Mouse (Mus musculus) neural tube, embryonic 13.5 days (tissue): ENCODE measurements around the gene Ttc21b. TPM values are rescaled to one million over a fixed set of nuclear protein-coding genes. Genes with fewer than 3 reads are reported as not detected.
A peak's percentile ranks its signal among the peaks of the same experiment; 100 is the strongest.

Experiments
- ATAC-seq: fragments of 200-750 bp; cut with Nextera tagmentation; 2 replicates; pipeline ENCODE4 v1.8.0; 2017; ENCODE audit warnings: low read depth, mild to moderate bottlenecking, moderate TSS enrichment, moderate library complexity
- H3K27ac ChIP-seq: fragments of 300-500 bp; sonication (generic); replicated peaks from 2 replicates; pipeline ENCODE4 v1.5.1; 2015; ENCODE audit warnings: moderate library complexity, mild to moderate bottlenecking, inconsistent platforms
- H3K27me3 ChIP-seq: fragments of 300-500 bp; sonication (generic); 2 replicates; pipeline ENCODE4 v1.6.1; 2015; ENCODE audit warnings: mild to moderate bottlenecking, inconsistent platforms
- H3K36me3 ChIP-seq: fragments of 300-500 bp; sonication (generic); 2 replicates; pipeline ENCODE4 v1.6.1; 2015; ENCODE audit warnings: mild to moderate bottlenecking, inconsistent platforms
- H3K4me1 ChIP-seq: fragments of 300-500 bp; sonication (generic); replicated peaks from 2 replicates; pipeline ENCODE4 v1.6.1; 2015; ENCODE audit warnings: inconsistent platforms
- H3K4me2 ChIP-seq: fragments of 300-500 bp; sonication (generic); 2 replicates; pipeline ENCODE4 v1.6.1; 2015; ENCODE audit warnings: inconsistent platforms, mild to moderate bottlenecking, moderate library complexity
- H3K4me3 ChIP-seq: fragments of 300-500 bp; sonication (generic); 2 replicates; pipeline ENCODE4 v1.5.1; 2015; ENCODE audit warnings: mild to moderate bottlenecking, inconsistent platforms
- H3K9ac ChIP-seq: fragments of 300-500 bp; sonication (generic); 2 replicates; pipeline ENCODE4 v1.6.1; 2015; ENCODE audit warnings: moderate library complexity, mild to moderate bottlenecking, inconsistent platforms
- H3K9me3 ChIP-seq: fragments of 300-500 bp; sonication (generic); 2 replicates; pipeline ENCODE4 v1.6.1; 2016; ENCODE audit warnings: inconsistent platforms
- WGBS: fragments of 180-500 bp; shearing (Covaris S2); methylation state at CpG from one replicate; pipeline ENCODE4 v1.1.7; 2015; 5-methylcytosine and 5-hydroxymethylcytosine counted together
- polyA plus RNA-seq: library from polyadenylated mRNA; unstranded; fragments of >200 nt; fragmentation: Nextera tagmentation; extraction: Ambion mirVana; gene quantifications from 2 replicates; pipeline ENCODE4 v1.2.1, GENCODE M21; 2015

The Ttc21b gene
- polyA plus RNA-seq, 1 experiment from 2014 or later, result 11.7 TPM

- no peak overlapping the region for H3K27ac ChIP-seq
- no peaks in the 10 kb centered on the region for H3K27me3 ChIP-seq
- 94% methylated on average over 8 of the region's 8 CpGs for WGBS
Measured at GRCm38 (mm10) chr2:66165025-66165424, 91.4 kb downstream of the Ttc21b start.

GRCm38 (mm10) chr2:66158140-66158915 lies 98.1 kb downstream of the Ttc21b start:
- 73% methylated on average over 7 of the region's 7 CpGs for WGBS

More at GRCm38 (mm10) chr2:66165025-66165424, 91.4 kb downstream of the Ttc21b start:
- no peak for ATAC-seq
- Histone ChIP-seq H3K9me3 (no peaks in the 10 kb centered on the region), H3K4me1 (no peaks in the 10 kb centered on the region), H3K4me3 (no peak overlapping the region), H3K36me3 (no peaks in the 10 kb centered on the region), H3K9ac (no peak overlapping the region), H3K4me2 (no peak overlapping the region)

DNA sequence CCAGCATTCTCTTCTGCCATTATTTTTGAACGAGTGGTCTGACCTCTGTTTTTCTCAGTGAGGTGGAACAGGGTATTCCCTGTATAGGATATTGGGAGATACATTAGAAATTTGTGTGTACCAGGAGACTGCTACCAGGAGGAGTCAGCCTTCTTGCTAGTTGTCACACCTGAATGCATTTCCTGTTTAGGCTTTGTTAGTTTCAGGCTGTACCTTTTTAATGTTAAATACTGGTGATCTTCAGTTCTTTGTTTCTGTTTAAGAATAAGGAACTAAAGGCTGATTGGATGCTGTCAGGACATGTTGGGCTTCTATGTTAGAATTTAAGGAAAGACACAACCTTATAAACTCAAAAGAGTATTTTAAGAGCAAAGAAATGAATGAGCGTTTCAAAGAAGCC lies 105.0 kb downstream of the Ttc21b start:
- Histone ChIP-seq H3K27ac (no peak overlapping the region), H3K4me3 (no peak overlapping the region), H3K36me3 (no peaks in the 10 kb centered on the region), H3K9me3 (no peaks in the 10 kb centered on the region), H3K4me1 (peaks cover 10% of the 10 kb centered on the region), H3K4me2 (no peak overlapping the region), H3K27me3 (no peaks in the 10 kb centered on the region), H3K9ac (no peak overlapping the region)
- WGBS, result 82% methylated on average over 2 of the region's 2 CpGs
- no peak for ATAC-seq

More at GRCm38 (mm10) chr2:66158140-66158915, 98.1 kb downstream of the Ttc21b start:
- no peak for ATAC-seq
- no peaks in the 10 kb centered on the region for H3K27me3 ChIP-seq
- H3K4me2 ChIP-seq, result no peak overlapping the region
- H3K4me3 ChIP-seq, result no peak overlapping the region
- no peak overlapping the region for H3K9ac ChIP-seq
- no peaks in the 10 kb centered on the region for H3K9me3 ChIP-seq
- no peaks in the 10 kb centered on the region; the same call in 1 of the 2 replicates for H3K4me1 ChIP-seq
- H3K27ac ChIP-seq, result no peak overlapping the region
- H3K36me3 ChIP-seq, result no peaks in the 10 kb centered on the region

- H3K9ac ChIP-seq, result no peak overlapping the region
- H3K4me1 ChIP-seq, result peaks cover 11% of the 10 kb centered on the region; the same call in 1 of the 2 replicates
- H3K27ac ChIP-seq, result no peak overlapping the region
- H3K36me3 ChIP-seq, result no peaks in the 10 kb centered on the region
- WGBS, result 82% methylated on average over 3 of the region's 3 CpGs
- H3K4me2 ChIP-seq, result no peak overlapping the region
- H3K4me3 ChIP-seq, result no peak overlapping the region
- ATAC-seq, result no peak
- no peaks in the 10 kb centered on the region for H3K27me3 ChIP-seq
- H3K9me3 ChIP-seq, result no peaks in the 10 kb centered on the region
Measured at GRCm38 (mm10) chr2:66150531-66150930, 105.9 kb downstream of the Ttc21b start.

DNA sequence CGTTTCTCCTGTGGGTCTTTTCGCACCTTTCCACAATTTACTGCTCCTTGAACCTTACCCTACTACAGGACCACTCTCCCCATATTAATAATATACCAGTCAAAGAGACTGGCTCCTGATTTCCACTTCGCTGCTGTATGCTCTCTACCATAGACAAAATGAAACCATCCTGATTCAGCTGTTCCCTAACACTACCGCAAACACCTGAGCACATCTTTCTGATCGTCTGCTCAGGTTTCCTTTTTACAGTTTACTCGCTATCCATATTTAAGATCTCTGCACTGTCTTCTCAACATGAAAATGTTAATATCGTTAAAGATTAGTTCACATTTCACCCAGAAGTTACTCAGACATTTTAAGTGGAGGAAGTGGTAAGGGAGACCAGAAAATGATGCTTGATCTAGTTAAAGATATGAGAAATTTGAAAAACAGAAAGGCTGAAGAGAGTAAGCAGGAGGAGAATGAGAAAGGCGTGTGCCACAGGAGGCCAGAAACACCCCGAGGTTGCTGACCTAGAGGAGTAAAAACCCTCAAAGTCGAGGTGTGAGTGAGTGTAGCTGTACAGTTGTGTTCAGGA lies 107.7 kb downstream of the Ttc21b start:
- no peaks in the 10 kb centered on the region for H3K36me3 ChIP-seq
- no peaks in the 10 kb centered on the region for H3K9me3 ChIP-seq
- no peak overlapping the region for H3K4me3 ChIP-seq
- H3K27ac ChIP-seq, result no peak overlapping the region
- H3K9ac ChIP-seq, result no peak overlapping the region
- WGBS, result 85% methylated on average over 10 of the region's 10 CpGs
- no peaks in the 10 kb centered on the region for H3K27me3 ChIP-seq
- ATAC-seq, result no peak
- H3K4me2 ChIP-seq, result no peak overlapping the region
- peaks cover 11% of the 10 kb centered on the region; the same call in 1 of the 2 replicates for H3K4me1 ChIP-seq

- WGBS, result 32% methylated on average over 4 of the region's 4 CpGs
- H3K4me1 ChIP-seq, result peaks cover 11% of the 10 kb centered on the region; the same call in 1 of the 2 replicates
- H3K9ac ChIP-seq, result no peak overlapping the region
- H3K36me3 ChIP-seq, result no peaks in the 10 kb centered on the region
- H3K9me3 ChIP-seq, result no peaks in the 10 kb centered on the region
- ATAC-seq, result peak; percentile 47; the same call in 1 of the 2 replicates
- no peak overlapping the region for H3K4me2 ChIP-seq
- no peak overlapping the region for H3K4me3 ChIP-seq
- H3K27ac ChIP-seq, result peak overlapping the region; percentile 38; the same call in 1 of the 2 replicates
- no peaks in the 10 kb centered on the region for H3K27me3 ChIP-seq
Measured at GRCm38 (mm10) chr2:66146473-66146872, 109.9 kb downstream of the Ttc21b start.

- ATAC-seq, result no peak
- WGBS, result 33% methylated on average over 5 of the region's 5 CpGs
- no peak overlapping the region for H3K9ac ChIP-seq
- H3K36me3 ChIP-seq, result no peaks in the 10 kb centered on the region
- no peak overlapping the region for H3K4me2 ChIP-seq
- no peaks in the 10 kb centered on the region for H3K9me3 ChIP-seq
- H3K4me1 ChIP-seq, result peaks cover 11% of the 10 kb centered on the region; the same call in 1 of the 2 replicates
- no peak overlapping the region for H3K27ac ChIP-seq
- H3K4me3 ChIP-seq, result no peak overlapping the region
- H3K27me3 ChIP-seq, result no peaks in the 10 kb centered on the region
Measured at GRCm38 (mm10) chr2:66144770-66145169, 111.6 kb downstream of the Ttc21b start.

- 88% methylated on average over 4 of the region's 4 CpGs for WGBS
Measured at GRCm38 (mm10) chr2:66143284-66143683, 113.1 kb downstream of the Ttc21b start.

GRCm38 (mm10) chr2:66142711-66143110 lies 113.7 kb downstream of the Ttc21b start:
- H3K9me3 ChIP-seq, result no peaks in the 10 kb centered on the region
- H3K4me2 ChIP-seq, result no peak overlapping the region
- H3K36me3 ChIP-seq, result no peaks in the 10 kb centered on the region
- no peak overlapping the region for H3K4me3 ChIP-seq
- no peak overlapping the region for H3K27ac ChIP-seq
- H3K27me3 ChIP-seq, result no peaks in the 10 kb centered on the region
- H3K9ac ChIP-seq, result no peak overlapping the region
- 96% methylated on average over 2 of the region's 2 CpGs for WGBS
- ATAC-seq, result no peak
- H3K4me1 ChIP-seq, result peaks cover 11% of the 10 kb centered on the region; the same call in 1 of the 2 replicates

More at GRCm38 (mm10) chr2:66143284-66143683, 113.1 kb downstream of the Ttc21b start:
- no peak overlapping the region for H3K4me3 ChIP-seq
- H3K4me2 ChIP-seq, result no peak overlapping the region
- peaks cover 11% of the 10 kb centered on the region; the same call in 1 of the 2 replicates for H3K4me1 ChIP-seq
- no peaks in the 10 kb centered on the region for H3K9me3 ChIP-seq
- H3K27ac ChIP-seq, result no peak overlapping the region
- ATAC-seq, result no peak
- H3K36me3 ChIP-seq, result no peaks in the 10 kb centered on the region
- no peaks in the 10 kb centered on the region for H3K27me3 ChIP-seq
- no peak overlapping the region for H3K9ac ChIP-seq

DNA sequence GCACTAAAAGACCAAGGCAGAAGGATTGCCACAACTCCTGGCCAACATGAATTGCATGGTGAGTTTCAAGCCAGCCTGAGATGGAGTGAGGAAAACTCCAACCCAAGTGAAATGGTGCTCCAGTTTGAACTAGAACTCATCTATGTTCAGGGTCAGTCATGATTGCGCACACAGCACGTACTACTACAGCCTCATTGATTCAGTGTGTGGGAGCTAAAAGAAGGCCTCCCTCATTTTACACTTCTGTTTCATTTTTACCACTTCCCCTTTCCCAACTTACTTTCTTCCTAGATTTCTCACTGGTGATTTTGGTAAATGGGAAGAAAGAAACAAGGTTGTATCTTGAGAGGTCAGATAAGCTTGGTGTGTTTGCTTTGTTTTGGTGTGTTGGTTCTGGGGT lies 114.1 kb downstream of the Ttc21b start:
- Histone ChIP-seq H3K4me3 (no peak overlapping the region), H3K4me2 (no peak overlapping the region), H3K27ac (no peak overlapping the region), H3K4me1 (peaks cover 10% of the 10 kb centered on the region; the same call in 1 of the 2 replicates), H3K9ac (no peak overlapping the region), H3K27me3 (no peaks in the 10 kb centered on the region), H3K36me3 (no peaks in the 10 kb centered on the region), H3K9me3 (no peaks in the 10 kb centered on the region)
- WGBS, result 97% methylated on average over 2 of the region's 2 CpGs
- ATAC-seq, result no peak

GRCm38 (mm10) chr2:66140246-66140645 lies 116.2 kb downstream of the Ttc21b start:
- Histone ChIP-seq H3K9ac (no peak overlapping the region), H3K36me3 (no peaks in the 10 kb centered on the region), H3K27ac (no peak overlapping the region), H3K27me3 (no peaks in the 10 kb centered on the region), H3K4me2 (no peak overlapping the region), H3K4me1 (no peaks in the 10 kb centered on the region), H3K9me3 (no peaks in the 10 kb centered on the region), H3K4me3 (no peak overlapping the region)
- no peak for ATAC-seq
- 83% methylated on average over 4 of the region's 4 CpGs for WGBS
